Mouse (Mus musculus) liver (tissue): ENCODE data around the gene Cfap221.

Experiments used
- DNase-seq: peaks from one replicate; pipeline ENCODE4 v3.0.0-alpha.2; 2020; ENCODE audit warnings: mixed read lengths

Gene Cfap221

DNA sequence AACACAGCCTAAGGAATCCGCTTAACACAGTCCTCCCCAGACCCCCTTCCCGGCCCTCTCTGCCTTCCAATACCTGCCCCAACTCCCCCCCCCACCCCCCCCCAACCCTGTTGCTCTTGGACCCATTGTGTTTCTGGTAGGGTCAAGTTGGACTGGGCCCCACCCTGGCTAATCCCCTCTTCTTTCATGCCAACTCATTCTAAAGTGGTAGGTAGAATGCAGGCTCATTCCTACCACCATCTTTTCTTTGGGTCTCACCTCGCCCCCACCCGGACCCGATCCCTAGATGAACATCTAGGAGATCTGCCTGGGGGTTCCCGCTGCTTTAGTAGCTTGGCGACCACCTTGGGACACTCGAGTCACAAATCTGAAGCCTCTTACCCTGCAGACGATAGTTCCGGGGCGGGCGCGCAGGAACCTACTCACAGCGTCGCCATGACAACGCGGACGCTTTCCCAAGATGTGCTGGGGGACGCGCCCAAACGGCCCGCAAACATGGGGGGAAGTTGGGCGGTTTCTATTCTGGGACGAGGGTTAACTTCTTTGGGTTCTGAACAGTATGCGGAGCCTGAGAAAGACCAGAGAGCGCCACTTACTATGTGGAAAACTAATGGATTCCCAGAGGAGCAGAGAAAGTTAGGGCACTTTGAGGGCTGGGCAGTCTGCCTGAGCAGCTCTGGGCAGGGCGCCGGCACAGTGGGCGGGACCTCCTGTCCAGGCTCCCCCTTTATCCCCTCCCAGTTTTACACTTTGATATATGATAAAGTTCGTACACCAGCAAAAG, at the start of gene Cfap221:
Cfap221 (minus strand) TSS at position 437 of the 784 bp plus-strand sequence.
- DNase-seq: peak; percentile 62

DNA sequence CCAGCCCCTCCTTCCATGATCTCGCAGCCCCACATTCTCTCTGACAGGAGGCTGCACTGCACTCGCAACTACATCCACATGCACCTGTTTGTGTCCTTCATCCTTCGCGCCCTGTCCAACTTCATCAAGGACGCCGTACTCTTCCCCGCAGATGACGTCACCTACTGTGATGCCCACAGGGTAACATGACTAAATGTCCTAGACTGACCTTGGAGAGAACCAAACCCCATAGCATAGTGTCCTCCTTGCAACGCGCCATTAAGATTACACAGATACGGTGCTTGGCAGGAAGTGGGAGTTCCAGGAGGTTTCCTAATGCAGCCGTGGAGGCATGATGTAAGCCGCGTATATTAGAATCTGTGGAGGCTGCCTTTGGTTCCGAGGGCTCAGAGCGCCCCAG, 47.5 kb upstream of the Cfap221 start:
- no peak for DNase-seq

DNA sequence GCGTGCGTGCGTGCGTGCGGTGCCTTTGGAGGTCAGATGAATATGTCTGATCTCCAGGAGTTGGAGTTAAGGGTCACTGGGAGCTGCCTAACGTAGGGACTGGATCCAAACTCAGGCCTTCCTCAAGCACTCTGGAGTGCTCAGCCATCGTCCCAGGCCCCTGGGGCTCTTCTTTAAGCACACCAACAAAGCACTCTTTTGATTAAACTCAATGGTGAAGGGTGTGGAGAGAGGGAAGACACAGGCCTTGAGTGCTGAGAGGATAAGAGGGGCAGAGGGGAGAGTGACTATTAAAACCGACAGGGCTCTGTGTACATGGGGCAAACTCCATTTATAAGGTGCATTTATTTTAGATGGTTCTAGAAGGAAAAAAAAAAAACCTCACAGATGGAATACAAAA, 45.4 kb upstream of the Cfap221 start:
- DNase-seq: no peak

DNA sequence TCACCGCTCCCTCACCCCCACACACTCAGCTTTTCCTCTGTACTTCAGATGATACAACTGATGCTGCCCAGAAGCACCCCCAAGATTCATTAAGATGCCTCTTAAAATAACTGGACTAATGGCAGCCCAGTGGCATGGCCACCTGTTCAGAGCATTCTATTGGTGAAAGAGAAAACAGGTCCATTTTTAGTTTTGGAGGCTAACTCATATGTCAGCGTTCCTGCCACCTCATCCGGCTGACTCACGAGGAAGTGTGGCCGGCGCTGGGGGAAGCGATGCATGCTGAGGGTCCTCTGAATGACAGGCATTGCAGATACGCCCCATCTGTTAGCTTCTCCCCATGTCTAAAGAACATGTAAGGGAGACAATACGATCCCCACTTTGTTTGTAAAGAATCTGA, 41.6 kb upstream of the Cfap221 start:
- no peak for DNase-seq

DNA sequence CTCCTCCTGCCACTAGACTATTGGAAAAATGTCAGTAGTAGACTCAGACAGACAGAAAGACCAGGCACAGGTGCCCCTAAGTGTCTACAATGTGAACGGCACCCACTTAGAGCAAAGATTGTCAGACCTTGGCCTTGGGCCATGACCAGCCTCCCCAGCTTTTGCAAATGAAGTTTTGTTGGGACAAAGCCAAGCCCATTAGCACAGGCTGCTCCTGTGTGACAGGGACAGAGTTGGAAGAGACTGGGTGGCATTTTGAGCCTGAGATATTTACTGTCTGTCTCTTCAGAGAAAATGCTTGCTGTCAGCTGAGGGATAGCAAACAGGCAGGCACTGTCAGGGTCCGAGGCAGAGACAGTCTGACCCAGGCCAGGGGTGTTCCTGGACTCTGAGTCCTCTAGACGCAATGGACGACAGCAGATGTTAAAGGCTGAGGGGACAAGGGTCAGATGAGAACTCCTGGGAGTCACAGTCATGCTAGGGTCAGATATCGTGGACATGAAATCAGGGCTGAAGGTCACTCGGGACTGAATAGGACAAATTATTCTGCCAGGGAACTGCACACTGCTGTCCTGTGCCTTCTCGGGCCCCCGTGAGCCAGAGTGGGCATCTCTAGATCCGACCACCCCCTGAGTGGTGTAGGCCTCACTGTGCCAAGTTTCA, 40.1 kb upstream of the Cfap221 start:
- no peak for DNase-seq

DNA sequence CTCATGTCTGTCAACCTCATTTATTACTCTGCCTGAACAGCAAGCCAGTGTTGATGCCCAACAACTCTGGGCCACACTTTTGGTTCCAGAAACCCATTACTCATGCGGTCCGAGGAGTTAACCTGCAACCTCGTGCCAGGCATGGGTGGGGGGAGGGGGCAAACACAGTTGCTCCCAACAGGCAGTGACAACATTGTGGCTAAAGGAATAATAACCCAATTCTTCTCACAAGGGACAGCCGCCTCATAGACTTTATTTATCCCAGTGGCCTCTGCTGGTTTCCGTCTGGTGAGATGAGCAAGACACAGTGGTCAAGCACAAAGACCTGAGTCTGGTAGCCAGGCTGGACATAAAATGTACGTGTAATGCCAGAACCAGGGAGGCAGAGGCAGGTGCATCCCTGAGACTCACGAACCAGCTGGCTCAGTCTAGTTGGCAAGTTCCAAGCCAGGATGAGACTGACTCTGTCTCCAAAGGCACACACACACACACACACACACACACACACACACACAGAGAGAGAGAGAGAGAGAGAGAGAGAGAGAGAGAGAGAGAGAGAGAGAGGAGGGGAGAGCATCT, 38.5 kb upstream of the Cfap221 start:
- DNase-seq: no peak

DNA sequence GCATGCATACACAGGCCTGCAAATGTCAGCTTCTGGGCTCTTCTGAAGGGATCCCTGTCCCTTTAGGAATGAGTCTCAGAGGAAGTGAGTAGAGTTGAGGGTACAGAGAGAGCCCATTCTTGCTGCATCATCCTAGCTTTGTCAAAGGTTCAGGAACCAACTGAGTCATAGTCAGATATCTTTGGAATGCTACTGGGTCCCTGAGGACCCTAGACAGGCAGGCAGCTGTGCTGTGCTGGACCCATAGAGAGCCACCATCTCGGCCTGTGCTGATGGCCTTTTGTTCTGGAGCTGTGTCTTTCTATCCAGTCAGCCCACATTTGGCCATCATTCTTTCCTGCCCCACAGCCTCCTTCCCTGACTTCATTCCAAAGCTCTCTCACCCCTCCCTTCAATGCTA, 37.8 kb upstream of the Cfap221 start:
- DNase-seq: no peak

DNA sequence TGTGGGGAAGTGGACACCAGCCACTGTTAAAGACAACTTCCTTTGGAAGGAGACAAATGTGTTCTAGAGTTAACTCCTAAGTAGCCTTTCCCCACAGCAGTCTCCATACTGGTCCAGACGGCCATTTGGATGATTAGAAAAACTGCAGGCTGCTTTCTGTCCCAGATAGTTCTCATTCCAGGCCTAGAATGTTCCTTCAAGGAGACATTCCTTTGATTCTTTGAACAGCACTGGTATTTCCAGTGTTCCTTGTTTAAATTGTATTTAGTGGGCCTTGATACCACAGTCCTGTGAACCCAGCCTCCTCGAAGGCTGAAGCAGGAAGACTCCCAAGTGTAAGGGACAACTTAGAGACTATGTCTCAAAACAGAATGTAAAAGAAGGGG, 36.4 kb upstream of the Cfap221 start:
- DNase-seq: no peak

DNA sequence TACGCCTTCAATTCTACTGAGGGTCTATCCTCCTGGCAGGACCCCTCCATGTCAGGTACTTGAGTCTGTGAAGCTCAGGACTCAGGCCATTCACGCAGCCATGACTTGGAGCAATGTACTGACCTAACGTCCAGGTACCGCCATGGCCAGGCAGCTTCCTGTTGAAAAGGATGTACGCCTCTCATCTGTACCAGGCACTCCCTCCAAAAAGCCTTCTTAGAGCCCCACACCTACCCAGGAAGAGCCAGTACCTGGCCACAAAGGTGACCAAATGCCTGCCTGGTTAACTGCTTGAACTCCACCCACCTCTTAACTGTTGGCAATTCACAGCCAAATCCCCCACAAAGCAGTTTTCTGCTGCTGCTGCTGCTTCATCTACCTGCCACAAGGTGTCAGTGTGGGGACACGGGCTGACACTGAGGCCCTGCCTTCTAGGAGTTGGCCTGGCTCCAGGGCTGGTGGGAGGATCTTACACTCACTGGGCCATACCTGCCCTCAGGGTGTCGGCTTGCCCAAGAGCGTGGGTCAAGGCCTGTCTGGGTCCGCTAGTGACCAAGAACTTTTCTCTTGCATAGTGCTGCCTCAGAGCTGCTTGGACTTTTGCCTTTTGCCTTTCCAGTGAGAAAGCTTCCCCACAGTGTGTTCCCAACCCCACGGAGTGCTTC, 35.9 kb upstream of the Cfap221 start:
- peak; percentile 75 for DNase-seq

DNA sequence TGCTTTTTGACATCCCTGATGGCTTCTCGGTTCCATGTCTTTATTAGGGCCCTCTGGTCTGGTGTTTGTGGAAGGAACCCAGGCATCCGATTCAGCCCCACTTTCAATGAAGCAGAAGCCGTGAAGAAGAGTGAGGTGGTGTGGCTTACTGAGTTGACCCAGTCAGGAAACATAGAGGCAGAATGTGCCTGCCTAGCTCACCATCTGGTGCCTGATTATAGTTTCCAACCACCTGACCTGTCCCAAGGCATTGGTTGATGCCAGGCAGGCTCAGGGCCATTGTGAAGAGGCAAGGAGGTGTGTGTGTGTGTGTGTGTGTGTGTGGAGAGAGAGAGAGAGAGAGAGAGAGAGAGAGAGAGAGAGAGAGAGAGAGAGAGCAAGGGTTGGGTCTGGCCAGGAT, 33.4 kb upstream of the Cfap221 start:
- no peak for DNase-seq

DNA sequence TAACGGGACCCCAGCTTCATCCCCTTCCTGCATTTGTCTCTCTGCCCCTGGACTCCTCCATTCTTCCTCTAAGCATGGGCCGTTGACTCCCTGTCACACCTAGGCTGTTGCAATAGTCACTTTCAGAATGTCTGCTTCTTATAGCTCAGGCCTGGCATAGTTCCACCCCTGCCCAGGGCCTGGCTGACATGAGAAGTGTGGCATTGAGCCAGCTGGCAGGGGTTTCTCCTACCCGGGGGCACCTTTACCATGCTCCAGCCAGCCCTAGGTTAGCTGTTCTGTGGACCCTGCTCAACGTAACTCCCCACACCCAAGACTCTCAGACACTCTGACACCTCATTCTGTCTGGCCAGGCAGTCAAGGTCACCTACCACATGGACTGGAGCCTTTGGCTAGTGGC, 30.7 kb upstream of the Cfap221 start:
- DNase-seq: no peak

DNA sequence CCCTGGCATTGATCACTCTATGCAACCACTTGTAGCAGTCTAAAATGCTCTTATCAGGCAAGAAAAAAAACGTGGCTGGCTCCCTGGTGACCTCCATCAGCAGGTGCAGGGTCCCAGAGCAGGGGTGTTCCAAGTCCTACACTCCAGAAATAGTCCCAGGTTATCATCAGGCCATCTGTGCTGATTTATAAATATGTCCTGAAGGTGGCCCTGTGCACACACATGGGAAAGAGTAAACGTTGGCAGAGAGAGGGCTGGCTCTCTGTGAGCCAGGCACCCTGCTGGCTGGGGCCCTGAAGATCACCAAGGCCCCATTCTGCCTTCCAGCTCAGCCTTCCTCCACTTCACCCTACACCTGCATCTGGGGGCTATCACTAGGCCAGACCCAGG, 28.0 kb upstream of the Cfap221 start:
- DNase-seq: no peak

DNA sequence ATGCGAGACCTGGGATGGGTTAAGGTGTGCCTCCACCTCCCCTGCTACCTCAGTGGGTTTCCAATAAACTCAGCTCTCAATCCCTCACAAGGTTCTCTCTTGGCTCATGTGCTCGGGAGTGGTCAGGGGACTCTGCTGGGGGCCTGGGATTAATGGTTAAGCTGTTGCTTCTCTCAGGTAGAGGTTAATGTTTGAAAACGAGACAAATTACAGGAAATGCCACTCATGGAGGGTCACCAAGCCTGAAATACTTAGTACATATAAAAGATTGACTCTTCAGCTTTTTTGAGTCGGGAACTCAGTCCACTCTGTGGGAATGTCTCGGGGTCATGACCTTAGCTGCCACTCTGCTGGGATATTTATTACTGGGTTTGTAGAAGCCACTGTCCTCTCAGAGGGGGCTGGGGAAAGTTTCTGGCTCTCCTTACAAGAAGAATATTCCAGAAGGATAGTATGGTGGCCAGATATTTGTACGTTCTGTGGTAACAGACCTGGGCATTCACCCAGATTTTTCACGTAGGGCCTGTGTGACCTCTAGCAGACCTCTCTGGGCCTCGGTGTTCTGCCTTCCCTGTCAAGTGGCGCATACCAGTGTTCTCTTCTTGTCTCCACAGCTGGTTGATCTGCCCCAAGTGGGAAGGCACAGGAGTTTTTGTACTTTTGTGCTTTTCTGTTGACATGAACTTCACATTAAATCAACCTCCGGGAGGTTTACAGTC, 27.5 kb upstream of the Cfap221 start:
- DNase-seq: no peak

DNA sequence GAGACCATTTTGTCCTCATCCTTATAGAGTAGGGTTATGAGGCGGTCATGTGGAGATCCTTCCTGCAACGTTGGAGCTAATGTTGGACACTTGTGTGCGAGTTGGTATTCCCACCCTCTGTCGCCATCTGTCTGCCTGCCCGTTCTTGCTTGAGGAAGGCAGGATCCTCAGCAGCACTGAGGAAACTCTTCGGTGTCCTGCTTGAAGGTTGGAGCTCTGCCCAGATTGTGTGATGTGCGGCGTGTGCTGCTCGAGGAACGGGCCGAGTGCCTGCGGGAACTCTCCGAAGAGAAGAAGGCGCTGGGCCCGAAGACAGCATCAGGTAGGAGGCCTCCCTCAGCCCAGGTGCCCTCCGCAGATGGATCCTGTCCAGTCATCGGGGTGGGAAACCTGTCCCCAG, 24.9 kb upstream of the Cfap221 start:
- DNase-seq: no peak

DNA sequence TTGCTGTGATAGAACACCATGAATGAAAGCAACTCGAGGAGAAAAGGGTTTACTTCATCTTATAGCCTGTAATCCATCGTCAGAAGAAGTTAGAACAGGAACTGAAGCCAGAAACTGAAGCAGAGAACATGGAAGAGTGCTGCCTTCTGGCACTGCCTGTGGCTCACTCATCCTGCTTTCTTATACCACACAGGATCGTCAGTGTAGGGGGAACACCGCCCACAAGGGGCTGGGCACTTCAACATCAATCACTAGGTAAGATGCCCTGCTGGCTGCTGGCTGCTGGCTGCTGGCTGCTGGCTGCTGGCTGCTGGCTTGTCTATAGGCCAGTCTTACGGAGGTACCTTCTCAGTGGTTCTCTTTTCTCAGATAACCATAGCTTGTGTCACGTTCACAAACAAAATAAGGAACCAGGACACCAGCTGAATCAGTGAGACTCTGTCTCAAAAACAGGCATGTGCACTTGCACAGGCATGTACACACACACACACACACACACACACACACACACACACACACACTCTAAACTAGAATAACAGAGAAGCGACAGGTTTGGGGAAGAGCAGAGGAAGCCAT, 23.4 kb upstream of the Cfap221 start:
- no peak for DNase-seq

DNA sequence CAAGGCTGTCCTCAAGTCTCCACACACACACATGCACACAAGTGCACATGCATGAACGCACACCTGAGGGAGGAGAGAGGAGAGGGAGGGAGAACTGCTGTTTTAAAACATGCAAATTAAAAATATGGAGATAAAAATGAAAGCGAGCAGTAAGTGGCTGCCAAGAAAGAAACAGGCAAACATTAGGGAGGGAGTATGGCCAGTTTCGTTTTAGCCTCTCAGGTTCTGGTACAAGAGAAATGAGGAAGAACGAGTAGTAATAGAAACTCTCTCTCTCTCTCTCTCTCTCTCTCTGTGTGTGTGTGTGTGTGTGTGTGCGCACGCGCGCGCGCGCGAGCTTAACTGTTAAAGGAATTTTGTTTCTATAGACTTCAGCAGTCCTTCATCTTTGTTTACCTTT, 22.4 kb upstream of the Cfap221 start:
- DNase-seq: no peak

DNA sequence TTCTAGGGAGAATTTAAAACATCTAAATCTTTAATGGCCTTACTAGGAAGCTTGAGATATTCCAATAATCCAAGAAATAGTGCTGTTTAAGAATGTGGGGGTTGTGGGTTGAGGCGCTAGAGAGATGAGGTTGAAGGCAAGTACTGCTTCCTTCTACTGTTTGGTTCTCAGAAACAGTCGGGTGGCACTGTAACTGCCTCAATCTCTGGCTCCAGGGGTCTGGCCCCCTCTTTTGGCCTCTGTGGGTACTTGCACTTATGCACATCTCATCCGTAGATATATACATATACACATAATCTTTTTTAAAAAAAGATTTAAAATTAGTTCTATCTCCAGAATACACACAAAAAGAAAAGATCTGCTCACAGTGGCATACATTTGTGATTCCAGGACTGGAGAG, 21.9 kb upstream of the Cfap221 start:
- no peak for DNase-seq

DNA sequence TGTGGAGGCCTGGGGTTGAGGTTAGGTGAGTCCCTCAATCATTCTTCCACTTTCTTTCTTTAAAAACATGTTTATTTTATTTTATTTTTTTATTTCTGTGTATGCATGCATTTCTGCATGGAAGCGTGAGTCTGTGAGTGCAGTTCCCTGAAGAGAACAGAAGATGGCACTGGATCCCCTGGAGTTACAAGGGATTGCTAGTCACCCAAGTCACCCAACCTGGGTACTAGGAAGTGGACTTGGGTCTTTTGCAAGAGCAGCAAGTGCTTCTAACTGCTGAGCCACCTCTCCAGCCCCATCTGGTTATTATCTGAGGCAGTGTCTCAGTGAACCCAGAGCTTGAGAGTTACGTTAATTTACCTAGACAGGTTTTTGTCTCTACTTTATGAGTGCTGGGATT, 19.2 kb upstream of the Cfap221 start:
- no peak for DNase-seq

DNA sequence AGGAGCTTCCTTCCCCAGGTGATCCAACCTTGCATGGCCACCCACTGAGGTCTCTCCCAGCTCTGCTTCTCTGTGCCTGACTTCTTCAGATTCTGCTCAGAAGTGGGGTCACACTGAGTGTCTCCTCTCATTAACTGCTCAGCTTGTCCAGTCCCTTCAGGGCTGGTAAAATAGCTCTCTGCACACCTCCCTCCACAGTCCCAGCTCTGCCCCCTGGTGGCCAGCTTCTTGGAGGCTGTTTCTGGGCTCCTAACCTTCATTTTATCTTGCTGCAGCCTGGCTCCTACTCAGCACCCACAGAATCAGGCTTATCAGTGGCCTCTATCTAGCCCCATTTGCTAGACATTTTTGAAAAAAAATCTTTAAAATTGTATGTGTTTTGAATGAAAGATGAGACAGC, 16.1 kb upstream of the Cfap221 start:
- DNase-seq: peak; percentile 67

DNA sequence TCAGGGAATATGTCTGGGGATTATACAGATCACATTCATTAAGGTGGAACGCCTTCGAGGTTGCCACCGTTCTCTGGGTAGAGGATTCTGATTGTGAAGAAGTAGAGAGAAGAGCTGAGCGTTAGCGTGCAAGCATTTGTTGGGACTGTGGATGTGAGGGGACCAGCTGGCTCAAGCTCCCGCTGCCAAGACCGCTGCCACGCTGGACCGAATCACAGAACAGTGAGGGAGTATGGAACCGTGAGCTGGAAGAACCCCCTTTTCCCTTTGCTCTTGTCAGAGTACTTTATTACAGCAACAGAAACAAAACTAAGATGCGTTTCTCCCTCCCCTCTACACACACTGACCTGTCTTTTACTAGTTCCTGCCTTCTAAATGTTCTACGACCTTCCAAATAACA, 15.6 kb upstream of the Cfap221 start:
- no peak for DNase-seq

DNA sequence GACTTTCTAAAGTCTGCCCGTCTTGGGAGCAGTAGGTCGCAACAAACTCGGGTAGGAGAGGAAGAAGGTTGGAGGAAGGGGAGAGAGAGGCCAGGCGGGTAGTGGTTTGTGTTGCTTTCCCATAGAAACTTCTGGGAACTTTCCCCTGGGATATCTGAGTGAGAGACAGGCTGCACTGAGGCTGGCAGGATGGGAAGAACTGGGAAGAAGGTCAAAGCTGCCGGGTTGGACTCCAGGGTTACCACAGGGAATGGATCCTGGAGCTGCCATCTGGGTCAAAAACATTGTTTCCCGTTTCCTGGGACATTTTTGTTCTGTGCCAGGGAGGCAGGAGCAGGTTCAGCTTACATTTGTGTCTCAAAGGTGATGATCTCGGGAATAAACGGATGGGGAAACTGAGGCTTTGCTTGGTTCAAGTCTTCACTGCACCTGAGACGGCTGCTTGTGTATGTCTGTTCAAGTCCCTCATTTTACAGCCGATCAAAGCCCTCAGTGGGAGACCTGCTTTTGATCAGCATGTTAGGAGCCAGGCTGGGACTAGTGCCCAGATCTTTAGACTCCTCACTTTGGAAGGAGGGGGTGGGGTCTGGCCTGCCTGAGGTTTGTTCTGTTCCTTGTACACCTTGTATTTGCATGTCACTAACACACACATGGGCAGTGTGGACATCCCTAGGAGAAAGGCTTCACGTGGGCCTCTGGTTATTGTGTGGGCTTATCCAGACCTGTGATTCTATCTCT, 11.0 kb upstream of the Cfap221 start:
- DNase-seq: no peak
